Mouse (Mus musculus) G1E (cell line): ENCODE measurements around the gene Cpt2. TPM values are rescaled to one million over a fixed set of nuclear protein-coding genes. Genes with fewer than 3 reads are reported as not detected.

Experiments
- ATAC-seq: 2 replicates; pipeline ENCODE4 v1.8.0; 2016; ENCODE audit warnings: mild to moderate bottlenecking; ENCODE audit not compliant: insufficient number of reproducible peaks, poor library complexity, low FRiP score, severe bottlenecking; ENCODE audit errors: extremely low read depth
- DNase-seq: peaks from one replicate; pipeline ENCODE4 v3.0.0; 2012; ENCODE audit warnings: low spot score
- H3K27me3 ChIP-seq: 2 replicates; pipeline ENCODE4 v1.6.1; 2012; ENCODE audit warnings: mild to moderate bottlenecking, low read length, inconsistent platforms; ENCODE audit not compliant: insufficient read depth
- H3K36me3 ChIP-seq: replicated peaks from 2 replicates; pipeline ENCODE3; 2012; ENCODE audit warnings: mild to moderate bottlenecking, inconsistent platforms
- H3K4me1 ChIP-seq: 2 replicates; pipeline ENCODE4 v1.6.1; 2012; ENCODE audit warnings: low read depth, low read length, inconsistent platforms, mixed read lengths; ENCODE audit not compliant: insufficient read depth
- H3K4me3 ChIP-seq: 2 replicates; pipeline ENCODE4 v1.5.1; 2012; ENCODE audit warnings: low read depth, mild to moderate bottlenecking, inconsistent platforms, low read length, moderate library complexity, mixed read lengths
- H3K9me3 ChIP-seq: replicated peaks from 2 replicates; pipeline ENCODE4 v1.6.1; 2012; ENCODE audit warnings: inconsistent platforms
- CTCF ChIP-seq: IDR thresholded peaks from 2 replicates; pipeline ENCODE4 v1.5.1; 2012; ENCODE audit warnings: low read depth, low read length, inconsistent platforms, mixed read lengths
- GATA1 ChIP-seq: IDR thresholded peaks from 2 replicates; pipeline ENCODE4 v1.6.1; 2012; ENCODE audit warnings: borderline replicate concordance, low read length, inconsistent platforms, mixed read lengths
- GATA2 ChIP-seq: IDR thresholded peaks from 2 replicates; pipeline ENCODE4 v1.6.1; 2012; ENCODE audit warnings: low read depth, low read length, inconsistent platforms, borderline replicate concordance
- POLR2AphosphoS5 ChIP-seq: IDR thresholded peaks from 2 replicates; pipeline ENCODE4 v1.6.1; 2012; ENCODE audit warnings: low read depth, low read length, inconsistent platforms; ENCODE audit not compliant: insufficient replicate concordance
- TAL1 ChIP-seq: conservative IDR thresholded peaks from 2 replicates; pipeline ENCODE4 v1.6.1; 2012; ENCODE audit warnings: low read depth, low read length, inconsistent platforms, mixed read lengths
- polyA plus RNA-seq: library from polyadenylated mRNA; stranded (reverse); fragments of >175 nt; gene quantifications from 2 replicates; pipeline ENCODE4 v1.2.3, GENCODE M21; 2012
- total RNA-seq, 2 experiments: library from RNA; stranded (forward) in 1 of 2; stranded (reverse) in 1 of 2; fragments of 200-1000 nt in 1 of 2; fragments of >200 nt in 1 of 2; fragmentation: Nextera tagmentation in 1 of 2; gene quantifications; 2 replicates each; pipeline ENCODE4 v1.2.3; 2014 to 2017

Gene Cpt2
- total and polyA plus RNA-seq, 3 experiments = 31.8 to 75.4 (median 33.5) TPM

GRCm38 (mm10) chr4:107886371-107886770 lies 37.0 kb downstream of the Cpt2 start:
- ATAC-seq = no peak
- Histone ChIP-seq H3K4me3 (no peak overlapping the region), H3K4me1 (peaks cover 31% of the 10 kb centered on the region), H3K27me3 (no peaks in the 10 kb centered on the region), H3K9me3 (no peaks in the 10 kb centered on the region), H3K36me3 (peaks cover 76% of the 10 kb centered on the region)
- no peak for DNase-seq
- TF ChIP-seq GATA2 (no peak), TAL1 (no peak), POLR2AphosphoS5 (no peak)

GRCm38 (mm10) chr4:107881631-107882030 lies 41.8 kb downstream of the Cpt2 start:
- Histone ChIP-seq H3K4me3 (no peak overlapping the region), H3K9me3 (no peaks in the 10 kb centered on the region), H3K27me3 (no peaks in the 10 kb centered on the region), H3K4me1 (peaks cover 22% of the 10 kb centered on the region), H3K36me3 (peaks cover 58% of the 10 kb centered on the region)
- ATAC-seq = no peak
- DNase-seq = no peak
- TF ChIP-seq GATA2 = no peak
- TF ChIP-seq POLR2AphosphoS5 = no peak
- TF ChIP-seq TAL1 = no peak
- no peak for TF ChIP-seq GATA1
- TF ChIP-seq CTCF = no peak

- DNase-seq (peak; percentile 88), ATAC-seq (peak; percentile 82)
- Histone ChIP-seq H3K4me3 (peak within 1 kb of the TSS; percentile 95), H3K9me3 (no peaks in the 10 kb centered on the region), H3K36me3 (peaks cover 50% of the 10 kb centered on the region), H3K27me3 (no peaks in the 10 kb centered on the region), H3K4me1 (peaks cover 22% of the 10 kb centered on the region)
- peak; percentile 82 for TF ChIP-seq POLR2AphosphoS5
- no peak for TF ChIP-seq GATA1
These were observed 44.0 kb downstream of the Cpt2 start, which contains the start of gene Magoh for GRCm38 (mm10) chr4:107879254-107880050. Magoh (plus strand) TSS chr4:107879755.

GRCm38 (mm10) chr4:107864866-107865265 lies 58.5 kb downstream of the Cpt2 start:
- TF ChIP-seq GATA2 (no peak), POLR2AphosphoS5 (no peak), CTCF (no peak), GATA1 (no peak)
- ATAC-seq = no peak

GRCm38 (mm10) chr4:107858995-107859394 lies 64.4 kb downstream of the Cpt2 start:
- Histone ChIP-seq H3K4me1 (no peaks in the 10 kb centered on the region), H3K9me3 (no peaks in the 10 kb centered on the region), H3K36me3 (peaks cover 97% of the 10 kb centered on the region), H3K27me3 (no peaks in the 10 kb centered on the region), H3K4me3 (no peak overlapping the region)
- ATAC-seq = no peak
- DNase-seq = no peak
- no peak for TF ChIP-seq TAL1
- TF ChIP-seq GATA1 = no peak
- TF ChIP-seq POLR2AphosphoS5 = no peak
- TF ChIP-seq CTCF = no peak
- no peak for TF ChIP-seq GATA2

More at GRCm38 (mm10) chr4:107864866-107865265, 58.5 kb downstream of the Cpt2 start:
- H3K4me1 ChIP-seq = no peaks in the 10 kb centered on the region
- H3K36me3 ChIP-seq = peaks cover 84% of the 10 kb centered on the region
- no peak overlapping the region for H3K4me3 ChIP-seq
- H3K27me3 ChIP-seq = no peaks in the 10 kb centered on the region
- DNase-seq = no peak
- no peaks in the 10 kb centered on the region for H3K9me3 ChIP-seq

- H3K9me3 ChIP-seq = no peaks in the 10 kb centered on the region
- ATAC-seq (no peak), DNase-seq (no peak)
- no peaks in the 10 kb centered on the region for H3K4me1 ChIP-seq
- no peaks in the 10 kb centered on the region for H3K27me3 ChIP-seq
- TF ChIP-seq POLR2AphosphoS5 (no peak), CTCF (no peak), TAL1 (no peak), GATA2 (no peak), GATA1 (no peak)
- H3K4me3 ChIP-seq = no peak overlapping the region
- H3K36me3 ChIP-seq = peaks cover 99% of the 10 kb centered on the region
These were observed 66.3 kb downstream of the Cpt2 start for GRCm38 (mm10) chr4:107856958-107857686.

Other genes with a start within 250 kb of the Cpt2 start
- not detected in 2 replicates for gene Dmrtb1, start 239.4 kb downstream of the Cpt2 start, total RNA-seq (2014; fragmentation: Nextera tagmentation)
- not detected in 2 replicates for gene Dmrtb1, start 239.4 kb downstream of the Cpt2 start, total RNA-seq (2017)
- gene Dmrtb1, start 239.4 kb downstream of the Cpt2 start, polyA plus RNA-seq = not detected in 2 replicates
- 5.0 and 9.4 TPM in 2 replicates for gene Lrp8, start 121.3 kb downstream of the Cpt2 start, total RNA-seq (2014; fragmentation: Nextera tagmentation)
- 13.0 and 13.5 TPM in 2 replicates for gene Lrp8, start 121.3 kb downstream of the Cpt2 start, total RNA-seq (2017)
- gene Lrp8, start 121.3 kb downstream of the Cpt2 start, polyA plus RNA-seq = 12.1 and 12.5 TPM in 2 replicates
- gene Magoh, start 43.9 kb downstream of the Cpt2 start, total RNA-seq (2014; fragmentation: Nextera tagmentation) = 149 and 177 TPM in 2 replicates
- gene Magoh, start 43.9 kb downstream of the Cpt2 start, total RNA-seq (2017) = 338 and 372 TPM in 2 replicates
- gene Magoh, start 43.9 kb downstream of the Cpt2 start, polyA plus RNA-seq = 5.7 and 6.4 TPM in 2 replicates
- gene 0610037L13Rik, start 33.8 kb downstream of the Cpt2 start, total RNA-seq (2014; fragmentation: Nextera tagmentation) = 50.5 and 58.7 TPM in 2 replicates
- gene 0610037L13Rik, start 33.8 kb downstream of the Cpt2 start, total RNA-seq (2017) = 35.0 and 48.3 TPM in 2 replicates
- 2.4 and 2.7 TPM in 2 replicates for gene 0610037L13Rik, start 33.8 kb downstream of the Cpt2 start, polyA plus RNA-seq
- not detected in 2 replicates for gene Slc1a7, start 44.7 kb upstream of the Cpt2 start, total RNA-seq (2014; fragmentation: Nextera tagmentation)
- gene Slc1a7, start 44.7 kb upstream of the Cpt2 start, total RNA-seq (2017) = 0.11 TPM in 1 of 2 replicates, not detected in the other
- gene Slc1a7, start 44.7 kb upstream of the Cpt2 start, polyA plus RNA-seq = not detected in 2 replicates
- gene Podn, start 172.8 kb upstream of the Cpt2 start, total RNA-seq (2014; fragmentation: Nextera tagmentation) = not detected in 2 replicates
- 0.12 TPM in 1 of 2 replicates, not detected in the other for gene Podn, start 172.8 kb upstream of the Cpt2 start, total RNA-seq (2017)
- not detected in 2 replicates for gene Podn, start 172.8 kb upstream of the Cpt2 start, polyA plus RNA-seq
- gene Scp2, start 221.4 kb upstream of the Cpt2 start, total RNA-seq (2014; fragmentation: Nextera tagmentation) = 95.8 and 106 TPM in 2 replicates
- gene Scp2, start 221.4 kb upstream of the Cpt2 start, total RNA-seq (2017) = 250 and 260 TPM in 2 replicates
- gene Scp2, start 221.4 kb upstream of the Cpt2 start, polyA plus RNA-seq = 34.8 and 56.2 TPM in 2 replicates
- gene Echdc2, start 241.8 kb upstream of the Cpt2 start, total RNA-seq (2014; fragmentation: Nextera tagmentation) = not detected in 2 replicates
- 0.44 TPM in 1 of 2 replicates, not detected in the other for gene Echdc2, start 241.8 kb upstream of the Cpt2 start, total RNA-seq (2017)
- not detected in 2 replicates for gene Echdc2, start 241.8 kb upstream of the Cpt2 start, polyA plus RNA-seq